Mouse (Mus musculus) erythroblast, embryonic 14.5 days (primary cell): ENCODE measurements around the gene Caskin1. TPM values are rescaled to one million over a fixed set of nuclear protein-coding genes. Genes with fewer than 3 reads are reported as not detected.

Experiments
- H3K27me3 ChIP-seq: 2 replicates; pipeline ENCODE4 v1.6.1; 2012; ENCODE audit warnings: inconsistent platforms; ENCODE audit not compliant: control insufficient read depth
- H3K36me3 ChIP-seq: 2 replicates; pipeline ENCODE4 v1.6.1; 2012; ENCODE audit warnings: mild to moderate bottlenecking, inconsistent platforms; ENCODE audit not compliant: control insufficient read depth
- H3K4me1 ChIP-seq: 2 replicates; pipeline ENCODE4 v1.6.1; 2012; ENCODE audit warnings: inconsistent platforms; ENCODE audit not compliant: control insufficient read depth
- H3K4me3 ChIP-seq: replicated peaks from 2 replicates; pipeline ENCODE3; 2012; ENCODE audit warnings: moderate library complexity, mild to moderate bottlenecking, inconsistent platforms
- H3K9me3 ChIP-seq: 2 replicates; pipeline ENCODE4 v1.6.1; 2012; ENCODE audit warnings: low read length, inconsistent platforms, mixed read lengths; ENCODE audit not compliant: control insufficient read depth
- GATA1 ChIP-seq: IDR thresholded peaks from 2 replicates; pipeline ENCODE4 v1.6.1; 2012; ENCODE audit warnings: low read length, inconsistent platforms, mixed read lengths
- TAL1 ChIP-seq: IDR thresholded peaks from 3 replicates; pipeline ENCODE4 v1.6.1; 2012; ENCODE audit warnings: low read length, inconsistent platforms, mixed read lengths
- polyA plus RNA-seq: library from polyadenylated mRNA; stranded (reverse); fragments of >175 nt; gene quantifications from 2 replicates; pipeline ENCODE4 v1.2.3, GENCODE M21; 2012

The Caskin1 gene
- polyA plus RNA-seq, 1 experiment: not detected

DNA sequence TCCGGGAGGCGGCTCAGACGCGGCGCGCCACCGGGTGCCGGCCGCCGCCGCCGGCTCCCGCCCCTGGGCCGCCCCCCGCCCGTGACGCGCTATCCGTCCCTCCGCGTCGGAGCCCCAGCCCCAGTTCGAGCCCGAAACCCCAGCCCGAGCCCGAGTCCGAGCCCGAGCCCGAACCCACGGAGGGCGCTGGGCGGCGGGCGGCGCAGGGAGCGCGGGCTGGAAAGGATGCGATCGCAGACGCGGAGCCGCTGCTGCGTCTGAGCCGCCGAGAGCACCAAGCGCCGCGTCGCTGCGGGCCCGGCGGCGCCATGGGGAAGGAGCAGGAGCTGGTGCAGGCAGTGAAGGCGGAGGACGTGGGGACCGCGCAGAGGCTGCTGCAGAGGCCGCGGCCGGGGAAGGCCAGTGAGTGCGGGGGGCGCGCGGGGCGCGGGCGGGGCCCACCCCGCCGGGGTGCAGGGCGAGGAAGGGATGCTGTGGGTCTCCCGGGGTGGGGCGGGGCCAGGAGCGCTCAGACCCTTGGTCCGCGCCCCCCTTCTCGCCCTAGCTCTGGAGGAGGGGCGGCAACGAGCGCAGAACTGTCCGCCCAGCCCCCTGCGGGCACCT lies 362 bp downstream of the Caskin1 start:
- H3K9me3 ChIP-seq: peaks cover 14% of the 10 kb centered on the region; the same call in 1 of the 2 replicates
- peaks cover 79% of the 10 kb centered on the region for H3K27me3 ChIP-seq
- H3K36me3 ChIP-seq: no peaks in the 10 kb centered on the region
- peaks cover 14% of the 10 kb centered on the region for H3K4me1 ChIP-seq
- TF ChIP-seq GATA1 (no peak), TAL1 (no peak)
- H3K4me3 ChIP-seq: peak overlapping the region; percentile 37

DNA sequence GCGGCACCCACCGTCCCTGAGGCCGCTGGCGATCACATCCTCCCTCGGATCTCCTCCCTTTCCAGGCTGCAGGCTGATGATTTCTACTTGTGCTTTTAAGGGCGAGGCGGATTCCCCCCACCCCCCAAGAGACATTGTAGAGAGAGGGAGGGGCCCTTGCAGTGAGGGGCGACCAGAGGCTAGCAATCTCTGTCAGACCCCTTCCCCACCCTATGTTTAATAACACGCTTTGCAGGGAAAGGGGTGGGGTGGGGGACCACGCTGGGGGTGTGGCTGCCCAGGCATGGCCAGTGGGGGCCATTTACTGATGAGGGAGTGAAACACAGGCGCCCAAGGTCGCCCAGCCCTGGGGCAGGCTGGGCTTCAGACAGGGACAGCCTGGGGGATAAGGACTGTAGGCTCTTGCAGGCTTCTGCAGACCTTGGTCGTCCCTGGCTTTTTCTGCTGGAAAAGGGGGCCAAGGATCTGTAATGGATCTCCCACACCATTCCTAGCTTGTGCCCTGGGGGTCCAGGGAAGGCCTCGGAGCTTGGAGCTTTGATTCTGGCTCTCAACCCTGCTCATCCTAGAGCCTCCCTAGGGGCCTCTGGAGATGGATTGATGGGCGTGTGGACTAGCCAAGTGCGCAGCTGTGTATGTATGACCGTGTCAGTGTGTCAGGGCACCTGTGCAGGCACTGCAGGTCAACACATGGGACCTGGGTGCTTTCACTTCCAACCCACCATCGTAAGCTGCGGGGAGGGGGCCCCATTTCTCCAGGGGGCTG lies 1.0 kb downstream of the Caskin1 start:
- no peaks in the 10 kb centered on the region for H3K36me3 ChIP-seq
- H3K4me3 ChIP-seq: no peak overlapping the region
- peaks cover 14% of the 10 kb centered on the region for H3K4me1 ChIP-seq
- H3K9me3 ChIP-seq: peaks cover 14% of the 10 kb centered on the region; the same call in 1 of the 2 replicates
- H3K27me3 ChIP-seq: peaks cover 78% of the 10 kb centered on the region
- TF ChIP-seq GATA1 (no peak), TAL1 (no peak)

DNA sequence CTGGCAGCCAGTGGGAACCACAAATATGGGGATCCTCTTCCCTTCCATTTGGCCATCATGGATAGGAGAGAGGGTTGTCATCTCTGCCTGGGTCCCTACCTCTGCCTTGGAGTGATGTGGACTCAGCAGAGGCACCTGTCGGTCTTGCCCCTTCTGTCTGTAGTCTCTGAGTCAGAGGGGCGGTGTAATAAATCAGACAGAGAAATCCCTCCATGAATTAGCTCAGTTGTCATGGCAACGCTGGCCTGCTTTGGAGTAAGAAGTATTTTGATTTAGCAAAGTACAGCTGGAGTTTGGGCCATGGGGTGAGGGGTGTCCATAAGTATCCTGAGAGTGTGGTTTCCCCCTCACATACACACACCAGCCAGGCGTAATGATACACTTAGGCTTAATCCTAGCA lies 2.0 kb downstream of the Caskin1 start:
- no peak for TF ChIP-seq GATA1
- no peak for TF ChIP-seq TAL1
- Histone ChIP-seq H3K4me1 (peaks cover 11% of the 10 kb centered on the region), H3K27me3 (peaks cover 69% of the 10 kb centered on the region), H3K4me3 (no peak overlapping the region), H3K9me3 (peaks cover 14% of the 10 kb centered on the region; the same call in 1 of the 2 replicates), H3K36me3 (no peaks in the 10 kb centered on the region)

DNA sequence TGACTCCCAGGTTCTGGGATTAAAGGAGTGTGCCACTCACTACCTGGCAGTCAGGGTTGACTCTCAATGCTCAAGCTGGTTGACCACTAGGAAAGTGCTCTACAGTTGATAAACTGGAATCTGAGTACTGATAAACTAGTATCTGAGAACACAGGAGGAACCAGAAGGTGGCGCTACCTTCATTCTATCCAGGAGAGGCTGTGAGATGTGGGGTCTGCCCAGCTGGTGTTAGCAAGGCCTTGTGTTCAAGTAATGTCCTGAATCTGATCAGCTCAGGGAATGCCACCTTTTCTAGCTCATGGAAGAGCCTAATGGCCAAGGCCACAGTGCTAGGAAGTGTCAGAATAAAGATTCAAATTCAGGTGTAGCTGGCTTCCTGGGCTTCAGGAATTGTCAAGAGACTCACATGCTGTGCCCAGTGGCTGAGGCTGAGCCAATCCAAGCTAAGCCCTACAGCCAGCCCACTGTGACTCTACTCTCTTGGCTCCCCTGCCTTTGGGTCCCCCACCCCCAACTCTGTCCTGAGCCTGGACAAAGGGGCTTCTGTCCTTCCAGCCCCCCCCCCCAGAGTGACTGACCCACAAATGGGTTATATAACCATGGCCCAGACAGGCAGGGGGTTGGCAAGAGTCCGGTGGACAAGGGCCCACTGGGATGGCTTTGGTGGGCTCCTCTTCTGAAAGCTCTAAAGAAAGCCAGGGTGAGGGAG lies 6.4 kb downstream of the Caskin1 start:
- Histone ChIP-seq H3K9me3 (no peaks in the 10 kb centered on the region), H3K36me3 (no peaks in the 10 kb centered on the region), H3K27me3 (peaks cover 27% of the 10 kb centered on the region), H3K4me3 (no peak overlapping the region), H3K4me1 (no peaks in the 10 kb centered on the region)
- TF ChIP-seq GATA1 (no peak), TAL1 (no peak)

DNA sequence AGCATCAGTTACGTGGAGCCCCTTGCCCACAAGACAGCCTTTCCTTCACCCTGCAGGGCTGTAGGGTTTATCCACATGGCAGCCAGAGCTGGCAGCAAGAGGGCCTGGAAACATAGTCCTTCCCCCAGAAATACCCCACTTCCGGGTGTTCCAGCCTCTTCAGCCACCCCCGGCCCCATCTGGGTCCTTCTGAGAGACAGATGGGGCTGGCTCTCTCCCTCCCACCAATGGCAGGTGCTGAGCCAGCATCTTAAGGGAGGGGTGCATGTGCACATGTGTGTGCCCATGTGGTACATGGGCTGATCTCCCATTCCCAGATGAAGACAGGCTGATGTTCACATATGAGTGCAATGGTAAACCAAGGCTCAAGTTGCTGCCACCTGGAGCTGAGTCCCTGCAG lies 7.0 kb downstream of the Caskin1 start:
- no peaks in the 10 kb centered on the region for H3K9me3 ChIP-seq
- no peak overlapping the region for H3K4me3 ChIP-seq
- H3K27me3 ChIP-seq: peaks cover 20% of the 10 kb centered on the region
- H3K36me3 ChIP-seq: no peaks in the 10 kb centered on the region
- H3K4me1 ChIP-seq: no peaks in the 10 kb centered on the region
- TF ChIP-seq TAL1: no peak
- TF ChIP-seq GATA1: no peak

DNA sequence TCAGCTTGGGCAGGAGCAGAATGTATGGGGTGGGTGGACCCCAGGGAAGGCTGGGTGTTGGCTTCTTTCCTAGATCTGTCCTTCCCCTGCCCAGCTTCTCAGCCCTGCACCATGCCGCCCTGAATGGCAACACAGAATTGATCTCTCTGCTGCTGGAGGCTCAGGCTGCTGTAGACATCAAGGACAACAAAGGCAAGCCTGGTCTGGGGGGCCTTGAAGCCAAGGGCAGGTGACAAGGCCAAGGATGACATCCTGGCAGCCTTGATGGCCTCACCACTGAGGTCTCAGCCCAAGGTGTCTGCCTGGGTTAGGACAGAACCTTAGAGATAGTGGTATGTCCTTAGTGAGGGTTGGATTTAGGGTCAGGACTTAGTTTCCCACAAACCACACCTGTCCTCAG lies 7.6 kb downstream of the Caskin1 start:
- Histone ChIP-seq H3K27me3 (peaks cover 14% of the 10 kb centered on the region), H3K36me3 (no peaks in the 10 kb centered on the region), H3K9me3 (no peaks in the 10 kb centered on the region), H3K4me3 (no peak overlapping the region), H3K4me1 (no peaks in the 10 kb centered on the region)
- TF ChIP-seq GATA1 (no peak), TAL1 (no peak)

DNA sequence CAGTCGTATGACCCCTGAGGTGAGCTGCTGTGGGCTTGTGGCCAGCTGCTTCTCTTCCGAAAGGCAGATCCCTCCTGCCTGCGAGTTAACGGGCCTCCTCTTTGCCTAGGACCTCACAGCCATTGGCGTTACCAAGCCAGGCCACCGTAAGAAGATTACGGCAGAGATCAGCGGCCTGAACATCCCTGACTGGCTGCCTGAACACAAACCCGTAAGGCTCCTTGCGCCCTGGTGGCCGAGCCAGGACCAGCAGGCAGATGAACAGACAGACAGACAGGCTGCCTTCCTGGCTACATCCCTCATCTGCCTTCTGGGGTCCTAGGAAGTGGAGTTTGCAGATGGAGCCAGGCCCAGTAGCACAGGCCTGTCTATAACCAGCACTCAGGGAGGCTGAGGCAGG lies 13.8 kb downstream of the Caskin1 start:
- H3K36me3 ChIP-seq: no peaks in the 10 kb centered on the region
- TF ChIP-seq TAL1 (no peak), GATA1 (no peak)
- H3K9me3 ChIP-seq: no peaks in the 10 kb centered on the region
- peaks cover 7% of the 10 kb centered on the region for H3K4me1 ChIP-seq
- no peak overlapping the region for H3K4me3 ChIP-seq
- H3K27me3 ChIP-seq: no peaks in the 10 kb centered on the region

DNA sequence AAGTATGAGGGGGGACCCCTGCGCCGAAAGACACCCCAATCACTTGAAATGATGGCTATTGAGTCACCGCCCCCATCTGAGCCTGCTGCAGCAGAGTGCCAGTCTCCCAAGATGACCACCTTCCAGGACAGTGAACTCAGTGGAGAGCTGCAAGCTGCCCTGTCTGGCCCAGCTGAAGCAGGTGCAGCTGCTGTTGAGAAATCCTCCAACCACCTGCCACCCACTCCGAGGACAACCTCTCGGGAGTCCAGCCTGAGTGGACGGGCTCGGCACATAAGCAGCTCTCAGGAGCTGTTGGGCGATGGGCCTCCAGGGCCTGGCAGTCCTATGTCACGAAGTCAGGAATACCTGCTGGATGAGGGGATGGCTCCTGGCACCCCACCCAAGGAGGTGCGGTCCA lies 15.7 kb downstream of the Caskin1 start:
- Histone ChIP-seq H3K9me3 (no peaks in the 10 kb centered on the region), H3K4me3 (no peak overlapping the region), H3K36me3 (peaks cover 16% of the 10 kb centered on the region), H3K27me3 (no peaks in the 10 kb centered on the region), H3K4me1 (peaks cover 9% of the 10 kb centered on the region)
- TF ChIP-seq GATA1 (no peak), TAL1 (no peak)
